Mouse (Mus musculus): Measurements from ENCODE around the gene Gucy1b1. TPM values are rescaled to one million over a fixed set of nuclear protein-coding genes. Genes with fewer than 3 reads are reported as not detected.

Gene Gucy1b1
- 4.9 and 7.0 TPM in 2 replicates for polyA plus RNA-seq (2012; rRNA removed)

GRCm38 (mm10) chr3:82074201-82074851 is at the start of gene Gucy1b1:
Gene Gucy1b1, minus strand, starts transcription at chr3:82074689.
- WGBS: 5% methylated on average over 25 of the region's 25 CpGs
- DNase-seq (ENCODE audit: low read depth, low spot score): peak; percentile 2

DNA sequence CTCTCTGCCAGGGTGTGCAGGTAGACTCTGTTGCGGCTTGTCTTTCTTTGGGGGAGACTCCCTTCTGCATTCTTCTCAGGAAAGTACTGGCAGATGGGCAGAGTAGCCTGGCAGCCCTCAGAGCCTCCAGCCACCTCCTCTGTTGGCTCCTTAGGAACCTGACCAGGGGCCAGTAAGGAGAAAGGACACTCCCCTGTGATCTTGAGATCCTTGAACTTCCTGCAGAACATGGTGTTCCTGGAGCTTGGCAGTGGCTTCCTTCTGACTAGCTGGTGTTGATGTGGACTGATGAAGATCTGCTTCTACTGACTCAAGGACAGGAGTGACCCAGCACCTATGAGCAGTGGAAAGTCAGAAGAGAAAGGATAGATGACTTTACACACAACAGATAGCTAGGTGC is 44.4 kb upstream of the Gucy1b1 start:
- no peak for DNase-seq (ENCODE audit: low read depth, low spot score)
- WGBS: 86% methylated on average over 1 of the region's 1 CpGs

- DNase-seq (ENCODE audit: low read depth, low spot score): no peak
- 50% methylated on average over 2 of the region's 2 CpGs for WGBS
Measured at GRCm38 (mm10) chr3:82112439-82112838, 38.0 kb upstream of the Gucy1b1 start.

DNA sequence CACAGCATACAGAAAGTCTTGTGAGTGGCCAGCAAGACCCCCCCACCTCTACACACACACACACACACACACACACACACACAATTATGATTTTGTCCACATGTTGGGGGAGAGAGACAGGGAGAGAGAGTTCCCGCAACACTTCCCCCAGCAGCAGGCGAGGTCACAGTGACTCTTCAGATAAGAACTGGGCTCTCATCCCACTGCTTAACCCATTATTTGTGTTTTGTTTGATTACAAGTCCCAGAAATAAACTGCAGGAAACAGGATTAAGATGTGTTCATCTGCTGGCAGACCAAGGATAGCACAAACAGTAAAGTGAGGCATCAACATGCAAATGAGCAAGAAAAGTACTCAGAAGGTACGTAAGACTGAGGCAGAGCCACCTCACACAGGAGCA is 37.5 kb upstream of the Gucy1b1 start:
- DNase-seq (ENCODE audit: low read depth, low spot score): no peak
- whole genome bisulfite sequencing: 52% methylated on average over 3 of the region's 3 CpGs

DNA sequence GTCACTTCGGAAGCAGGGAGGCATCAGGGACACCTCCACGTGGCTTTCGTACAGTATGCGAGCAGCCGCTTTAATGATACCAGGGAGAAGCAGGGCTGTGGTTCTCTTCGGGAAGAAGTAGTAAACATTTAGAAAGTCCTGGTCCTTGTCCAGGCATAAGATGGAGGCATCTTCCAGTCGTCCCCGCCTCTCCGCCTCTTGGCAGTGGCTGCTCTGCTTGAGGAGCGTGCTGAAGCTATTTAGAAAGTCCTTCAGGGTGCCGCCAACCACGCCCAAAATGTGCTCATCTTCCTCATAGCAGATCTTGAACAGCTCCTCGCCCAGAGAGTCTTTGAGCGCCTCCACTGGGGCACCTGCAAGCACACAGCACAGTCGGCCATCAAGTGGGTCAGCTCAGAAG is 34.5 kb upstream of the Gucy1b1 start:
- WGBS: 76% methylated on average over 15 of the region's 15 CpGs
- DNase-seq (ENCODE audit: low read depth, low spot score): no peak

DNA sequence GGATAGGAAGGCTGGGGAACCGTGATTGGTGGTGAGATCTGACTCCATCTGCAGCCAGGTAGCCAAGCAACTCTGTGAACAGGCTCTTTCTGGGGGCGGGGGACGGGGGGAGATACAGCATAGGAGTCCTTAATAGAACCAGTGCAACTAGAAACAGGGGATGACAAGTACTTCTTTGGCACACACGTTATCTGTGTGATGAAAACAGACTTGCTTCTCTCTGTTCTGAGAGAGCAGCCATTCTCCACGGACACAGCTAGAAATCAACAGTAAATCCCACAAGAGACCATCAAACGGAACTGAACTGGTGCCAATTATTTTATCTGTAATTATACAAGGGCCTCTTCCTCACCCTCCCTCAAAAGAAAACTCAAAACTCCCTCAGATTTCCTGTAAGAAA is 29.7 kb upstream of the Gucy1b1 start:
- no peak for DNase-seq (ENCODE audit: low read depth, low spot score)
- 70% methylated on average over 6 of the region's 6 CpGs for WGBS

GRCm38 (mm10) chr3:82099127-82099526 is 24.6 kb upstream of the Gucy1b1 start:
- 78% methylated on average over 6 of the region's 6 CpGs for WGBS
- no peak for DNase-seq (ENCODE audit: low read depth, low spot score)

DNA sequence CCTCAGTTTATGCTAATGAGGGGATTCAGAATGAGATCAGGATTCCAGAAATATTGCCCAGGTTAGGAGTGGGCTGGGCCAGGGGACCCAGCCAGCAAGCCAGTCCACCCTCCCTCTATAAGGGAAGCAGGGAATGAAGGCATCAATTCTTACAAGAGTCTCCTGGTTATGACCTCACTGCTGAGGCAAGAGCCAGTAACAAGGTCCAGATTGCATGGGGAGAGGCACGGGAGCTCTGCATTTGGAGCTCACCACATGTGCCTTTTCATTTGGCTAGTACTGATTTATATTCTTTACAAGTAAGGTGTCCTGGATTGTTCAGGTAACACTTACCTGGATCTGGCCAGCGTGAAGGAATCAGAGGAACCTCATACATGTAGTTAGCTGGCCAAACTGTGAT is 22.3 kb upstream of the Gucy1b1 start:
- 75% methylated on average over 2 of the region's 2 CpGs for WGBS
- no peak for DNase-seq (ENCODE audit: low read depth, low spot score)

DNA sequence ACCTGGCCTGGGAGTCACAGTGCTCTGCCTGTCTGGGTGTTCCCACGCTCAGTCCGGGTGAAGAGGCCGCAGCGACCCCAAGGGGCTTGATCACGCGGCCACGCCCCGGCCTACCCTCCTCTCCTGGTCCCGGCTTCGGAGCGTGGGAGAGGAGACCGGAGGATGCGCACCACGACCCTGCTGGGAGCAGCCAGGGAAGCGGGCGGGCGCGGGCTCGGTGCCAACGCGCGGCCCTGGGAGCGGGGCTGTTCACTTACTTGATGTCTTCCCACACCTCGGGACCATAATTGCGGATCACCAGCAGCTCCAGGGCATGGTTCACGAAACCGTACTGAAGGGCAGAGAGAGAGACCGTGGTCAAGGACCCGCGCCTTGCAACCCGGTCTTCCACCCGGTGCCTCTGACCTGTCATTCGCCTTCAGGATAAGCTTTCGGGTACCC is 728 bp downstream of the Gucy1b1 start:
- WGBS: 4% methylated on average over 34 of the region's 34 CpGs
- DNase-seq (ENCODE audit: low read depth, low spot score): no peak

GRCm38 (mm10) chr3:82067830-82068229 is 6.7 kb downstream of the Gucy1b1 start:
- 64% methylated on average over 5 of the region's 5 CpGs for WGBS
- no peak for DNase-seq (ENCODE audit: low read depth, low spot score)

DNA sequence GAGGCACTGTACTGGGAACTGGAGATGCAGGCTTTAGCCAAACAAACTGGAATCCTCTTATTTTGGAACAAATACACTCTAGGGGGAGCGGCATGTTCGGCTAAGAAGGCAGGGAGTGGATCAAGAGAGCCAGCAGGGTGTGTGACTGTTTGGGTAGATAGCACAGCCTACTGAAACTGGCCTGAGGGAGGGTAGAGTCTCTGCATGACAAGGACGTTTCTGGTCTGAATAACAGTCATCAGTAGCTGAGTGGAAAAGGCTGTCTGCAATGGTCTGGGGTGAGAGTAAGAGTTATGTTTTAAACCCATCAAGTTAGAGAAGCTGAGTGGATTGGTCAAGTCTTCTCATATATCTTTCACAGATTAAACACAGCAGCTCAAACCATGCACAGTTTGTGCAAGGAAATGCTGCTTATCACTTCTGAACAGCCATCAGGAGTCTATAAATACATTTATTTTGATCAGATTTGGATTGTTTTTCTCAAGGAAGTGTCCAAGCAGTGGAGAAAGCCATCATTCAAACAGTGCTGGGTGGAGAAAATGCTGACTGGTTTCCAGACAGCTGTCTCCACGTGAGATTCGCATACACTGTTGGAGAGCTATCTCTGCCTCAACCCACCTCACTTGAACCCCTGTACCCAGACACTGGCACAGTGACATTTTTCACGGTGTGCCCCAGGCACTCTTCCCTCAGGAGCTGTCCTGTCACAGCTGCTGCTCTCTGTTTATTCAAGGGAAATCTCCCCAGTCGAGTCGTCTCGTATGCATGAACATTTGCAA is 12.9 kb downstream of the Gucy1b1 start:
- no peak for DNase-seq (ENCODE audit: low read depth, low spot score)
- 30% methylated on average over 9 of the region's 9 CpGs for WGBS

DNA sequence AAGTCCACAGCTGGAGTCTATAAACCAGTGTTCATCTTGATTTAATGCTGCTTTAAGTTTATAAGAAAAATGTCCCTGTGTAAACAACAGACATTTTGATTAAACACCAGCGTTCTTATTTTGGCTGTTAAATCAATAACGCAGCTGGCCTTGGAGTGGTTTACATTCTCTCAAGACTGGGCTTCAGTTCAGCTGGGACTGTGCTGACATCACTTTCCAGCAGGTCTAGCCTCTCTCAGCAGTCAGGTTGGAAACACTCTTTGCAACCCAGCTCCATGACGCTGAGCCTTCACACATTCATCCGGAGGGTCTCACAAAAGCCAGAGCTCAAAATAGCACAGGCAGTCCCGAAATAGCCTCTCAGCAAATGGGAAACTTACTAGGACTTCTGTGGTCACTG is 17.3 kb downstream of the Gucy1b1 start:
- WGBS: 39% methylated on average over 5 of the region's 5 CpGs
- DNase-seq (ENCODE audit: low read depth, low spot score): no peak

DNA sequence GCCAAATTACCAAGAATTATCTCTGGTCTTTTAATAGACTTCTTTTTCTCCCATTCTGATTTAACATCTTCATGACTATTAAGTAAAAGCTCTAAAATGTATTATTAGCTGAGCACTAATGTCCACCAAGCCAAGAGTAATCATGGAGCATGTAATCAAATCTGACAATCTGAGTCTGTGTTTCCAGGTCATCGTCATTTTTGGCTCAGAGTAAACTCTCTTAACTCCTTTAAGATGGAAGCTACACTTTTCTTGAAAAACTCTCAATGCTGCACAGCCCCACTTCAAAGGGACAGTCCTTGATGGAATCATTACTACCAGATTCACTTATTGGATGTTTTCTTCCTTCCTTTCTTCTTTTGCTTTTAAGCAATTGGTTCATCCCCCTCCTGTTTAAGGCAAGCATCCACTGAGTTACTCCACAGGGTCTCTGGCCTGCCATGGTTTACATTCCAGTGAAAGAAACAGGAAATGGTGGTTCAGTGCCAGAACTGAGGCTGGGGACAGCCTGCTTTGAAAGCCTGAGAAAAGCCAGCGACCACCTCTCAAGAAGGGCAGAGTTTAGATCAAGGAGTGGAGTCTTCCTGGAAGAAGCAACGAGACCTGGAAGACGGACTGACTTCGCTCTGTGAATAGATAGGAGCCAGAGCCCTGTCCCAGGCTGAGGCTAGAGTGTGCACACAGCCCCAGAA is 20.1 kb downstream of the Gucy1b1 start:
- no peak for DNase-seq (ENCODE audit: low read depth, low spot score)
- 48% methylated on average over 5 of the region's 5 CpGs for WGBS

GRCm38 (mm10) chr3:82052029-82052428 is 22.5 kb downstream of the Gucy1b1 start:
- 49% methylated on average over 2 of the region's 2 CpGs for WGBS
- no peak for DNase-seq (ENCODE audit: low read depth, low spot score)

GRCm38 (mm10) chr3:82051468-82051867 is 23.0 kb downstream of the Gucy1b1 start:
- no peak for DNase-seq (ENCODE audit: low read depth, low spot score)

- 47% methylated on average over 7 of the region's 7 CpGs for WGBS
- DNase-seq (ENCODE audit: low read depth, low spot score): no peak
Measured at GRCm38 (mm10) chr3:82048681-82049080, 25.8 kb downstream of the Gucy1b1 start.

DNA sequence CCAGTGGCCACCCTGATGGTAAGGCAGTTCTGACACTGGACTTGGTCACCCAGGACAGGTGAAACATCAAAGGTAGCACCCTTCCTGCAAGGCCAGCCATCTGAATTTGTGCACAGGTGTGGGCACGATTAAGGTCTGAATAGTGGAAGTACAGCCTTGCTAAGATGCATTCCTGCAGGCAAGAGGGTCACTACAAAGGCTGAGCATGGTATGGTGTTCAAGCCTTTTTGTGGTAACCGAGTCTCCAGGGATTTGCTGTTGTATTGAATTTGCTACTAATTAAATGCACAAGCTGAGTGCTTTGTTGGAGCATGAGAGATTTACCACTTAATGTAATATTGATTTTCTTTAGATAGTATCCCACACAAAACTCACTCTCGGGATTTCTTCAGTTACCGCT is 26.4 kb downstream of the Gucy1b1 start:
- no peak for DNase-seq (ENCODE audit: low read depth, low spot score)
- 79% methylated on average over 4 of the region's 4 CpGs for WGBS

DNA sequence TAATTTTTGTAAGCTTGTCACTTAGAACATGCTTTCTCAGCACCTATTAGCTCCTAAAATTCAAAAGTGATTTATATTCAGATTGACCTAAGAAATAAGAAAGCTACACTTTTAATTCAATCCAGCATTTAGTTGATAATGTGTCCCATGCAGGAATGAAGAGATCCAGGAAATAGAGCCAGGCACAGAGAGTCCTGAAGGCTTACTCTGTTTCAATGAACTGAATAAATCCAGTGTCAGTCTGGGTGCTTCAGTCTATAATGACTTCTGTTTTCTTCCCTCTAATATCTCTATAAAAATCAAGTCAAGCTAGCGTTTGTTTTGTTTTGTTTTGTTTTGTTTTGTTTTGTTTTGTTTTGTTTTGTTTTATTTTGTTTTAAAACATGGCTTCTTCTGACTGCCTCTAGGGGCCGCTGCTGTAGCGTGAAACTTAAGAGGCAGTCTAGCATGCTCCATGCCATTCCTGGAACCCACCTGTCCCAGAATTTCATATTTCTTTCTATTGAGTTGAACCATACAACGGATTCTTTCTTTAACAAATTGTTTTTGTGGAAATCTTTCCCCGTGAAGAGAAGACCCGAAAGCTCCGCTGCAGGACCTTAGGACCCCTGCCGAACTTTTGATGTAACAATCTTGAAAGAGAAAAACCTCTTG is 27.3 kb downstream of the Gucy1b1 start:
- no peak for DNase-seq (ENCODE audit: low read depth, low spot score)
- WGBS: 34% methylated on average over 8 of the region's 8 CpGs

DNA sequence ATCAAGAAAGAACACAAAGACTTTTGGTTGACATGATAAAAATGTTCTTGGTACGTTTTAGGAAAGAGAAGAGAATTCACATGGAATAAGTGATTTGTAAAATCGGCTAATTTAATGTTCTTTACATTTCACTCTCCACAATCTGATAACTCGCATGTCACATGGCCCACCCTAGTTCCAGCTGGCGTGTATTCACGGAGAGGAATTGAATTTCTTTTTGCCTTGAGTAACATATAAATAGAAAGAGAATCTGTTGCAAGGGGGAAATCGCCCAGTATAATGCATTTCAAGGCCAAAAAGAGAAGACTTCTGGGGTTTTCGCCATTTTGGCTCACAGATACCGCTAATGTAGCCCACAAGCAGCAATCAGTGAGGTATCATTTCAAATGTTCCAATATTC is 28.4 kb downstream of the Gucy1b1 start:
- no peak for DNase-seq (ENCODE audit: low read depth, low spot score)
- 81% methylated on average over 8 of the region's 8 CpGs for WGBS

- 71% methylated on average over 5 of the region's 5 CpGs for whole genome bisulfite sequencing
- DNase-seq (ENCODE audit: low read depth, low spot score): no peak
Measured at GRCm38 (mm10) chr3:82044902-82045301, 29.6 kb downstream of the Gucy1b1 start.

Measured in large intestine, adult 2 months (tissue).